Mouse (Mus musculus): Measurements from ENCODE around the gene Hs3st1.

The Hs3st1 gene

GRCm38 (mm10) chr5:39643260-39643923 lies 111.9 kb downstream of the Hs3st1 start:
- no peak for DNase-seq (ENCODE audit: low spot score)

DNA sequence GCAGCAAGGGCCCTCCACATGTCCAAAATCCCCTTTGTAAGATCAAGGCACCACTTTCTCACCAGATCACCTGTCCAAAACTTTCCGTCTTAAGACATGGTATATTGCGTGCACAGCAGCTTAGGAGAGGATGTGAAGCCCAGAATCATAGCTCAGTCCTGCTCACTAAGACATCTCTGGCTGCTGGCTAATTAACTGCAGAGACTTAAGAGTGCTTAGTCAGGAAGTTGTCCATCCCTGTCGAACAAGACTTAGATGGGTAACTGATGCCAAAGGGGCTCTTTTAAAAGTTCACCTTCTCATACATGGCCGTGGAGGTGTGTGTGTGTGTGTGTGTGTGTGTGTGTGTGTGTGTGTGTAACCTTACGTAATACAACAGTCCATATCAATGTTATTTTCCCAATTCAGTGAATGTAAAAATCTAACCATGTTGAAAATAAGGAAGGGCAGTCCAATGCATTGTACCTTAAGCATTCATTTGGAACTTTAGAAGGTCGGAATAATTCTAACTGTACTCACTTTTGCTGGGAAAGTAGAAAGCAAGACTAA lies 113.0 kb downstream of the Hs3st1 start:
- DNase-seq (ENCODE audit: low spot score) = no peak

DNA sequence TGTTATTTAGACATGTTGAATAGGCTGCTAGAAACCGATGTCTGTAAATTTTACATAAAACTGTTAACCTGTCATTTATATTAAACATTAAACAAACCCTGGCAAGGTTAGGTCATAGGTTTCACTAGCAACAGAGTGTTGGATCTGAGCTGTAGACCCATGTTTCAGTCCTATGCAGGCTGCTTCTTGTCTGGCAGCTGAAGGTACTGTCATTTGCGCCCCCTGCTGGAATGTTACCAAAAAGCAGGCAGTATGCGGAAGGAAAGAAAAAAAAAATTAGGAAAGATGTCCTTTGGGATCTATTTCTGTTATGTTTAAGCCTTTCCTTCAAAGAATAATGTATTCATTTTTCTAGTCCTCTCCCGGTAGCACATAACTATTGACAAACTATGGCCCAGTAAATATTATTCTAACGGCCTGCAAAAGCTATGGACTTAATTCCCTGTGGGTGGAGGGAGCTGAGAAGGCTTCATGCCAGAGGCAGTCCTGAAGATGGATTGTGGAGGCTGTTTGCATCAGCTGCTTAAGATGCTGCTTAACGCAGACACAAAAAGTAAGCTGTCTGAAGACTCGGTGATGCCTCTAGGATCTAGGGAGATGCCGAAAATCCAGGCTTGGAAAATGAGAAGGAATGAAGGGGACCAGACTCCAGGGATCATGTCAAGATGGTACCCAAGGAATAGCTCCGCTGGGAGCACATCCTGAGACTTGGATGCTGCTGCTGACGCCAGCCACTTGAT lies 115.7 kb downstream of the Hs3st1 start:
- peak; percentile 30 for DNase-seq (ENCODE audit: low spot score)

GRCm38 (mm10) chr5:39638926-39639325 lies 116.3 kb downstream of the Hs3st1 start:
- no peak for DNase-seq (ENCODE audit: low spot score)

DNA sequence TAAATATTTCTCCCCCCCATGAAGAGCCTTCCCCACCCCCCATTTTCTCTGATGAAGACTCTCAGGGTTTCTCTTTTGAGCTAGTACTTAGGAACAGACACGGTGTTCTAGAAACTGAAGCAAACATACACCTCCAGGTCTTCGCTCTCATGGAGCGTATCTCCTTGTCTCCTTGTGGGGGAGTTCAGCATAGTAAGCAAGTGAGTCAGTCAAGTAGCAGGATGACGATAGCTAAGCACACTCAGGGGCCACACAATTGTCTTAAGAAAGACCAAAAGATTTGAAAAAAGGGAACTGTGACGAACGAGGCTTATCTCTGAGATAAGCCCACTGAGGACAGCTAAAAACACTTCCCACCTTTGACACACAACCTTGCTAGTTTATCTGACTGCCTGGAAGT lies 117.4 kb downstream of the Hs3st1 start:
- DNase-seq (ENCODE audit: low spot score) = no peak

- no peak for DNase-seq (ENCODE audit: low spot score)
Observed at GRCm38 (mm10) chr5:39636090-39636489, 119.2 kb downstream of the Hs3st1 start.

DNA sequence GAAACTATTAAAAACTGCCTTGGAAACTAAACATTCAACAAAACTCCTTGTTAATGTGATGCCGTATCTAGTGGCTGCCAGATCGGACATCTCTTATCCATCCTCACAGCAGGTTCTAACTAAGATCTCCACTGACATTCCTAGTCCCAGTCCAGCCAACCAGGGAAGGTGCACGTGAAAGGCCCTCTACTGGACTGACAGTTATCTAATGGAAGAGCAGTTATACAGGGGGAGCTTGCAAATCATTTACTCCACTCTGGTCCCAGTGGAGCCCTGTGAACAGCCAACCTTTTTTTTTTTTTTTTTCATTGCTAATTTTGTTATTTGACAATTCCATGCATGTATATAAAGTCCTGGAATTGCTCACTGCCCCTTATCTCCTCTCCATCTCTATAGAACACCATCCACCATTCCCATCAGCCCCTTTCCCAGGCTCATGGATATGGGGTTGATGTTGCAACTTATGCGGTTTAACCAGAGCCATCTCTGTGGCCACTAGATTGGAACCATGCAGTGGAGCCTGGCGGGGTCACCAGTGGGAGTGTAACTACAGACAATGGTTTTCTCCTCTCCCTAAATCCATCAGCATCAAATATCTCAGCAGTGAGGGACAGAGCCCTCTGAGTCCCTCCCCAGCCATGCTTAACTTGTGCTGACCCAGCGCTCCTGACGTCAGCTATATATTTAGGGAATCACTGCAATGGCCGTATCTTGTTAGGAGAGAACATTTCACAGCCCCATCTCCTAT lies 120.8 kb downstream of the Hs3st1 start:
- DNase-seq (ENCODE audit: low spot score) = no peak

GRCm38 (mm10) chr5:39633206-39633605 lies 122.1 kb downstream of the Hs3st1 start:
- DNase-seq (ENCODE audit: low spot score) = no peak

- no peak for DNase-seq (ENCODE audit: low spot score)
Observed at GRCm38 (mm10) chr5:39630841-39631240, 124.4 kb downstream of the Hs3st1 start.

GRCm38 (mm10) chr5:39625037-39625473 lies 130.2 kb downstream of the Hs3st1 start:
- DNase-seq (ENCODE audit: low spot score) = no peak

GRCm38 (mm10) chr5:39624218-39624590 lies 131.1 kb downstream of the Hs3st1 start:
- no peak for DNase-seq (ENCODE audit: low spot score)

- DNase-seq (ENCODE audit: low spot score) = no peak
Observed at GRCm38 (mm10) chr5:39623304-39624217, 131.7 kb downstream of the Hs3st1 start.

- no peak for DNase-seq (ENCODE audit: low spot score)
Observed at GRCm38 (mm10) chr5:39620206-39620866, 134.9 kb downstream of the Hs3st1 start.

DNA sequence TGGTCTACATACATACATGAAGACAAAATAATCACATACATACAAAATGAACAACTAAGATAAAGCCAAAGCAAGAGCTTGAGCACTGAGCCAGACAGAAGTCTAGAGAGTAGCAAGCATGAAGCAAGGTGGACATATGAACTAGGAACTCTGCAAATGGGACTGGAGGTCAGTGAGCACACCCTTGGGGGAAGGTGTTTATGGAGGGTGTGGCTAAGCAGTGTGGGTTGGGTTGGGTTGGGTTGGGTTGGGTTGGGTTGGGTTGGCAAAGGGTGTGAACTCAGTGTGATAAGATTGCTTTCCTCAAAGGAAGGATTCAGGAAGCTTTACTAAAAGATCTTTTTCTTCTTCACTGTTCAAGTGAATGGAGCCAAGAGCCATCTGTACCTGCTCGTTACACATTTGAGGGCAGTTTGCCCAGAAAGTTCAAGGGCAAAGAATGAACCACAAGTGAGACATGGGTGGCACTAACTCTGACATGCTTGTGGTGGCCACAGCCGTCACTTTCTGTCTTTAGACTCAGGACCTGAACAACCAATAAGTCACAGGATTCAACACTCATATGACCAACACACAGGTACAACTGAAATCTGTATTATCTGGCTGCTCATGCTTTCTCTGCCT lies 137.8 kb downstream of the Hs3st1 start:
- no peak for DNase-seq (ENCODE audit: low spot score)

- DNase-seq (ENCODE audit: low spot score) = no peak
Observed at GRCm38 (mm10) chr5:39615202-39615601, 140.1 kb downstream of the Hs3st1 start.

- DNase-seq (ENCODE audit: low spot score) = no peak
Observed at GRCm38 (mm10) chr5:39613534-39613933, 141.7 kb downstream of the Hs3st1 start.

- no peak for DNase-seq (ENCODE audit: low spot score)
Observed at GRCm38 (mm10) chr5:39612240-39612639, 143.0 kb downstream of the Hs3st1 start.

- no peak for DNase-seq (ENCODE audit: low spot score)
Observed at GRCm38 (mm10) chr5:39608260-39608659, 147.0 kb downstream of the Hs3st1 start.

DNA sequence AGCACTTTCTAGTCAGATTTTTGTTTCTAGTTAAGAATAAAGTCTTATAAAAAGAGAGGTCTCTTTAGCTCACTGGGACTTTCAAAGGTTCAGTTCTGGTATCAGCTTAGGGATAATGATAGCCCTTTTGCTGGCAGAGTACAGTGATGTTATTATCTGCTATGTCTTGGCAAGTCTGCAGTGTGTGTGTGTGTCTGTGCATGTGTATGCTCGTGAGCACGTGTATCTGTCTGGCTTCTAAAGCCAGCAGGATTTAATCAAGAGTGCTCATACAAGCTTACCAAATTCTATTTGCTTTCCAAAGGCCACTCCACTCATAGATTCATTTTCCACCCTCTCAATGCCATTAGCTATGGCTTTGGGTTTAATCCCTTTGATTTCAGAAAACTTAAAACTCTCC lies 160.5 kb downstream of the Hs3st1 start:
- DNase-seq (ENCODE audit: low spot score) = no peak

All from testis, postnatal 14 days (tissue).